Comparison of ENCODE assay signal across 20 mouse cellular contexts in the genomic region with DNA sequence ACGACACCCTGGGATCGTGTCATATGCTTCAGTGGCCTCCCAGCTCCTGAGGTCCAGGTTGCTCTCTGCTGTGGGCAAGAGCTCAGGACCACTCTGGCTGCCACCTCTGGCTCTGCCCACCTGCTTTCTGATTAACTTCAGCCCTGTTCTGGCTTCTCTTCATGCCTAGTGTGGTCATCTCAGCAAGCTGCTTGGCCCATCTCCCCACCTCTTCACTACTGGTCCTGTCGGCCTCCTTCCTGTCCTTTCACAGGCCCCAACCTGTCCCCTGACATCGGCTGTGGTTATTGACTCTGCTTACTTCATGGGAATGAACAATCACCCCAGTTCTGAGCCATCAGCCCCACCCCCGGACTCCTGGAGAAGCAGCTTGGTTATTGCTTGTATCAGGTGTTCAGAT.
"Had no signal": no experiment of that assay in that cellular context is flagged by ENCODE, and none has a peak within 500 bp of the region (broad histone marks: within the 10 kb centered on the region; RNA-seq: fewer than 3 reads in every experiment).

No protein-coding gene starts in this region.

- ATAC-seq: liver, postnatal 0 days; lung, postnatal 0 days; midbrain, embryonic 13.5 days; midbrain, embryonic 16.5 days had no signal

- H3K4me2 ChIP-seq: kidney, embryonic 15.5 days; limb, embryonic 12.5 days; limb, embryonic 15.5 days; liver, embryonic 11.5 days; lung, embryonic 14.5 days; midbrain, embryonic 13.5 days; neural tube, embryonic 13.5 days had no signal

- H3K4me3 ChIP-seq: kidney, embryonic 15.5 days; left cerebral cortex, adult 2 months; limb, embryonic 12.5 days; limb, embryonic 15.5 days; midbrain, embryonic 10.5 days; midbrain, embryonic 13.5 days; myocyte; neural tube, embryonic 13.5 days had no signal

- H3K36me3 ChIP-seq: kidney, embryonic 15.5 days; limb, embryonic 12.5 days; limb, embryonic 15.5 days; midbrain, embryonic 10.5 days; midbrain, embryonic 13.5 days; neural tube, embryonic 13.5 days had no signal

- H3K27ac ChIP-seq: kidney, embryonic 15.5 days; left cerebral cortex, adult 2 months; limb, embryonic 12.5 days; limb, embryonic 15.5 days; liver, embryonic 14.5 days; macrophage; midbrain, embryonic 10.5 days; midbrain, embryonic 13.5 days; neural tube, embryonic 13.5 days had no signal

- H3K27me3 ChIP-seq: kidney, embryonic 15.5 days; limb, embryonic 12.5 days; limb, embryonic 15.5 days; midbrain, embryonic 13.5 days; neural tube, embryonic 13.5 days had no signal

- DNase-seq: kidney, postnatal 10 days; kidney, postnatal 36 days; layer of hippocampus, postnatal 36 days; liver, postnatal 0 days; lung, embryonic 14.5 days; thymus, adult 18-20 months; thymus, postnatal 36 days had no signal

- H3K9me3 ChIP-seq: kidney, embryonic 15.5 days; limb, embryonic 12.5 days; limb, embryonic 15.5 days; midbrain, embryonic 10.5 days; midbrain, embryonic 13.5 days; neural tube, embryonic 13.5 days had no signal

- H3K4me1 ChIP-seq: limb, embryonic 12.5 days; midbrain, embryonic 10.5 days; midbrain, embryonic 13.5 days; neural tube, embryonic 13.5 days had no signal

- H3K9ac ChIP-seq: kidney, embryonic 15.5 days; limb, embryonic 12.5 days; limb, embryonic 15.5 days; liver, embryonic 14.5 days; liver, postnatal 0 days; lung, embryonic 14.5 days; midbrain, embryonic 13.5 days; neural tube, embryonic 13.5 days had no signal
